Mouse (Mus musculus) heart, embryonic 15.5 days (tissue): ENCODE measurements around the gene Tnfrsf23. TPM values are rescaled to one million over a fixed set of nuclear protein-coding genes. Genes with fewer than 3 reads are reported as not detected.
A peak's percentile ranks its signal among the peaks of the same experiment; 100 is the strongest.
"Not testable (repeated sequence)": the region's sequence is repeated elsewhere in the genome, so short reads cannot be mapped to it uniquely, and the experiment has no call there.

Source experiments
- ATAC-seq: fragments of 200-750 bp; cut with Nextera tagmentation; replicated peaks from 2 replicates; pipeline ENCODE4 v1.8.0; 2017; ENCODE audit warnings: low read depth, moderate TSS enrichment; ENCODE audit not compliant: insufficient number of reproducible peaks, insufficient read depth, low FRiP score
- H3K27ac ChIP-seq: fragments of 300-500 bp; sonication (generic); 2 replicates; pipeline ENCODE4 v1.5.1; 2015; ENCODE audit warnings: mild to moderate bottlenecking, inconsistent platforms
- H3K27me3 ChIP-seq: fragments of 300-500 bp; sonication (generic); 2 replicates; pipeline ENCODE4 v1.6.1; 2015; ENCODE audit warnings: inconsistent platforms
- H3K36me3 ChIP-seq: fragments of 300-500 bp; sonication (generic); 2 replicates; pipeline ENCODE4 v1.6.1; 2015; ENCODE audit warnings: mild to moderate bottlenecking, inconsistent platforms
- H3K4me1 ChIP-seq: fragments of 300-500 bp; sonication (generic); replicated peaks from 2 replicates; pipeline ENCODE4 v1.6.1; 2015; ENCODE audit warnings: inconsistent platforms
- H3K4me2 ChIP-seq: fragments of 300-500 bp; sonication (generic); 2 replicates; pipeline ENCODE4 v1.6.1; 2015; ENCODE audit warnings: inconsistent platforms, mild to moderate bottlenecking, moderate library complexity
- H3K4me3 ChIP-seq: fragments of 300-500 bp; sonication (generic); 2 replicates; pipeline ENCODE4 v1.5.1; 2015; ENCODE audit warnings: mild to moderate bottlenecking, inconsistent platforms
- H3K9ac ChIP-seq: fragments of 300-500 bp; sonication (generic); 2 replicates; pipeline ENCODE4 v1.6.1; 2015; ENCODE audit warnings: mild to moderate bottlenecking, inconsistent platforms
- H3K9me3 ChIP-seq: fragments of 300-500 bp; sonication (generic); replicated peaks from 2 replicates; pipeline ENCODE4 v1.6.1; 2016; ENCODE audit warnings: inconsistent platforms
- WGBS: fragments of 180-500 bp; shearing (Covaris S2); methylation state at CpG from one replicate; pipeline ENCODE4 v1.1.7; 2015; ENCODE audit warnings: mixed read lengths; 5-methylcytosine and 5-hydroxymethylcytosine counted together
- polyA plus RNA-seq: library from polyadenylated mRNA; unstranded; fragments of >200 nt; fragmentation: Nextera tagmentation; extraction: Ambion mirVana; gene quantifications from 2 replicates; pipeline ENCODE4 v1.2.1, GENCODE M21; 2015

Tnfrsf23 gene
- polyA plus RNA-seq, 1 experiment from 2014 or later = 1.9 TPM

GRCm38 (mm10) chr7:143681566-143681965 lies 4.1 kb downstream of the Tnfrsf23 start:
- H3K4me2 ChIP-seq = no peak overlapping the region
- H3K9me3 ChIP-seq = no peaks in the 10 kb centered on the region
- H3K27ac ChIP-seq = no peak overlapping the region
- no peak for ATAC-seq
- H3K4me3 ChIP-seq = no peak overlapping the region
- no peaks in the 10 kb centered on the region for H3K36me3 ChIP-seq
- no peak overlapping the region for H3K9ac ChIP-seq
- 76% methylated on average over 1 of the region's 1 CpGs for WGBS
- H3K27me3 ChIP-seq = no peaks in the 10 kb centered on the region
- no peaks in the 10 kb centered on the region for H3K4me1 ChIP-seq

DNA sequence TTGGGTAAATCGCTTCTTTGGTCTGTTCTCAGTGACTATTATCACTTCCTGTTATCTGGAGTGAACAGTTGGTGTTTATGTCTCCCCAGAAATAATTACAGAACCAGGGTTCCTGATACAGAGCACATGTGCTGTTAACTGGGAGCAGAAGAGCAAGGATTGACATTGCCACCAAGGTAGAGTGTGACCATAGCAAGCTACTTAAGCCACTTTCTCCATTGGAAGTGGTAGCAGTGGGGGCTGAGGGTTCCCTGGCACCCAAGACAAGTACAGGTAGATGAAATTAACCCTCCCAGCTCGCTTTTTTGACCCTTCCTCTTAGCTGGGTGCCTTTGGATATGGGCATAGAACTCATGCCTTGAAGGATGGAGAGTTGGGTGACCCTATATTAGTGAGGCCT lies 4.8 kb downstream of the Tnfrsf23 start:
- H3K9me3 ChIP-seq, H3K9ac ChIP-seq: not testable (repeated sequence)
- WGBS = 57% methylated on average over 2 of the region's 2 CpGs

DNA sequence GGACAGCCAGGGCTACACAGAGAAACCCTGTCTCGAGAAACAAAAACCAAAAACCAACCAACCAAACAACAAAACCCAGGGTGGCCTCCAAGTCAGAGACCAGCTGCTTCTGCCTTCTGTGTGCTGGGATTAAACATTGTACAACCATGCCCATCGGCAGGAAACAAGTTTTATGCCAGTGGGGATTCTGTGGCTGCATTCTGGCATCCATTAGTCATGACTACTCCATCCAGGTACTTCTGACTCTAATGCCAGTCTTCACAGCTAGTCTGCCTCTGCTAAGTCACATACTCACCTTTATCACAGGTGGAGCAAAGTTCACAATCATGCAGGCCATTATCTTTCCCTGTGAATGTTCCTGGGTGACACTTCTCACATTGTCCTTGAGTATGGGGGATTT lies 6.0 kb downstream of the Tnfrsf23 start:
- H3K9ac ChIP-seq, H3K27ac ChIP-seq, H3K4me1 ChIP-seq, ATAC-seq, H3K9me3 ChIP-seq, H3K4me2 ChIP-seq, H3K36me3 ChIP-seq, H3K27me3 ChIP-seq, H3K4me3 ChIP-seq: not testable (repeated sequence)
- 74% methylated on average over 2 of the region's 2 CpGs for WGBS

More for the DNA sequence above, 4.8 kb downstream of the Tnfrsf23 start:
- not testable (repeated sequence) for H3K4me3 ChIP-seq, H3K27me3 ChIP-seq, H3K27ac ChIP-seq, H3K4me2 ChIP-seq, H3K4me1 ChIP-seq, ATAC-seq, H3K36me3 ChIP-seq

- no peak for ATAC-seq
- no peaks in the 10 kb centered on the region for H3K4me1 ChIP-seq
- H3K4me2 ChIP-seq = no peak overlapping the region
- H3K27me3 ChIP-seq = no peaks in the 10 kb centered on the region
- no peak overlapping the region for H3K4me3 ChIP-seq
- H3K36me3 ChIP-seq = no peaks in the 10 kb centered on the region
- no peak overlapping the region for H3K9ac ChIP-seq
- no peaks in the 10 kb centered on the region for H3K9me3 ChIP-seq
- H3K27ac ChIP-seq = no peak overlapping the region
These were observed 19.0 kb downstream of the Tnfrsf23 start for GRCm38 (mm10) chr7:143666427-143667311.

GRCm38 (mm10) chr7:143663470-143663869 lies 22.2 kb downstream of the Tnfrsf23 start:
- H3K4me1 ChIP-seq = no peaks in the 10 kb centered on the region
- H3K4me2 ChIP-seq = no peak overlapping the region
- ATAC-seq = no peak
- no peak overlapping the region for H3K9ac ChIP-seq
- 70% methylated on average over 2 of the region's 2 CpGs for WGBS
- no peaks in the 10 kb centered on the region for H3K27me3 ChIP-seq
- no peak overlapping the region for H3K4me3 ChIP-seq
- H3K9me3 ChIP-seq = no peaks in the 10 kb centered on the region
- H3K27ac ChIP-seq = no peak overlapping the region
- no peaks in the 10 kb centered on the region for H3K36me3 ChIP-seq

DNA sequence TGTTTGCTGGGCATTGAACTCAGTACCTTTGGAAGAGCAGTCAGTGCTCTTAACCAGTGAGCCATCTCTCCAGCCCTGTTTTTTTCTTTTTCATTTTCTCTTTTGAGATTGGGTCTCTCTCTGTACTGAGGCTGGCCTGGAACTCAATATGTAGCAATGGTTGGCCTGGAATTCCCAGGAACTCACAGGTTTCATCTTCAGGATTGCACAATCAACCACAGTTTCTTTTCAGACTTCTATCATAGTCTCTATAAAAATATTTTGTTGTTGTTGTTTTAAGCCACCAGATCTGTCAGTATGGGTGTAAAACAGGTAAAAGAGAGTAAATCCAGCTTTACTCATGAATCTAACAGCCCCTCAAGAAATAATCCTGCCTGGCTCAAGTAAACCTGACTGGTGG lies 24.9 kb downstream of the Tnfrsf23 start:
- no peak for ATAC-seq
- Histone ChIP-seq H3K27me3 (no peaks in the 10 kb centered on the region), H3K4me2 (no peak overlapping the region), H3K4me1 (no peaks in the 10 kb centered on the region), H3K9me3 (no peaks in the 10 kb centered on the region), H3K9ac (no peak overlapping the region), H3K4me3 (no peak overlapping the region), H3K27ac (no peak overlapping the region), H3K36me3 (no peaks in the 10 kb centered on the region)

DNA sequence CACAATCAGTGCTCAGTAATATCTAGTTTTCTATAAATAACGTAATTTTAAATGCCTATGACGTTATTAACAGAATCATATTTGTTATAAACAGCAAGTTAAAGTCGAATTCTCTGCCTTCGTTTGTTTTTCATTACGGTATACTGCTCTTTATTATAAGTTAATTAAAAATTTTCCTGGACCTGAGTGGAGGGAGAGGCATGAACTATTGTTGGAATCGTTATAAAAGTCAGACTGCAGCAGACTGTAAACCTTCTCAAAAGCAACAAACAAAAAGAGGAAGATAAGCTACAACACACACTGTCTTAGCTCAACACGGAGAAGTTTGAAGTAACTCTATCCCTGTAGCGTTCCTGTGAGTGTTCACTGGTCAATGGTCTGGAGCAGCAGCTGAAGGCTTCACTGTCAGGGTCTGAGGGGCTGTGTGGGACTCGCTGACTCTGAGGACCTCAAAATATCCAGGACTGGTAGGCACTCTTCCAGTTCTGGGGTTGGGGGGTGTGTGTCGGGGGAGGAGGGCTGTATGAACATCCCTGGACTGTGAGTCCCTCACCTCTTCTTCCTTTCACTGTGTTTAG lies 35.8 kb downstream of the Tnfrsf23 start:
- not testable (repeated sequence) for H3K9me3 ChIP-seq, H3K36me3 ChIP-seq, H3K4me1 ChIP-seq, H3K9ac ChIP-seq, H3K27me3 ChIP-seq, H3K27ac ChIP-seq, ATAC-seq
- 54% methylated on average over 10 of the region's 10 CpGs for WGBS
- Histone ChIP-seq H3K4me2 (peak overlapping the region; percentile 92), H3K4me3 (peak overlapping the region; percentile 62)

DNA sequence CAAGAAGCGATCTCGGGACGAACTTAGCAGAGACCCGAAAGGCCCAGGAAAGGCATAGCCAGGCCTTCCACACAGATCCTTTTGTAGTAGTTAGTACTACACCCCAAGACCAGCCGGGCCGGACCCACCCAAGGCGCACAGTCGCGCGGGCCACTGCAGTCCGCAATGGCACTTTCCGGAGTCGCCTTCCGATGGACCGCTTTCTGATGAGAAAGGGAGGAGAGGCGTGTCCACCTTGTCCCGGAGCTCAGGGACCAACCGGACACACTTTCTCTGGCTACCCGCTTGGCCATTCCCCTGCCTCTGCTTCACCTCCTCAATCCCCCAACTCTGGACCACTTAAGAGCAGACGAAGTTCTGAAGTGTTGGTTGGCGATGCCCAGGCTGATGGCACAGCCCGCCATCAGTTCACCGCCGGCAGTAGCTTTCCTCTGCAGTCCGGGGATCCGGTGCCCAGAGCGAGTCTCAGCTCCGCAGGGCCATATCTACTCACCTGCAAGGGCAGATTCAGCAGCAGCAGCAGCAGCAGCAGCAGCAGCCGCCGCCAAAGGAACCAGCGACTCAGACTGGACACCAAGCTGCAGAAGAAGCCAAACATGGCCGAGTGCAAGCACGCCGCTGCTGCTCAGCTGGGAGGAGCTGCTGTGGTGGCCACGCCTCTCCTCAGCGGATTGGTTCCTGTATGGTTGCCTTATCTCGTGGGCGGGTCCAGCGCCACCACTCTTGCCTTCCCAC lies 36.5 kb downstream of the Tnfrsf23 start, which contains the start of gene Tnfrsf22:
Gene Tnfrsf22 (minus strand): TSS at position 628 of the 735 bp plus-strand sequence.
- Histone ChIP-seq H3K27me3 (no peaks in the 10 kb centered on the region), H3K4me2 (peak within 1 kb of the TSS; percentile 92), H3K36me3 (no peaks in the 10 kb centered on the region), H3K27ac (no peak within 1 kb of the TSS), H3K9me3 (no peaks in the 10 kb centered on the region), H3K9ac (peak within 1 kb of the TSS; percentile 49), H3K4me3 (peak within 1 kb of the TSS; percentile 62), H3K4me1 (no peaks in the 10 kb centered on the region)
- peak; percentile 95 for ATAC-seq
- WGBS = 3% methylated on average over 39 of the region's 39 CpGs

DNA sequence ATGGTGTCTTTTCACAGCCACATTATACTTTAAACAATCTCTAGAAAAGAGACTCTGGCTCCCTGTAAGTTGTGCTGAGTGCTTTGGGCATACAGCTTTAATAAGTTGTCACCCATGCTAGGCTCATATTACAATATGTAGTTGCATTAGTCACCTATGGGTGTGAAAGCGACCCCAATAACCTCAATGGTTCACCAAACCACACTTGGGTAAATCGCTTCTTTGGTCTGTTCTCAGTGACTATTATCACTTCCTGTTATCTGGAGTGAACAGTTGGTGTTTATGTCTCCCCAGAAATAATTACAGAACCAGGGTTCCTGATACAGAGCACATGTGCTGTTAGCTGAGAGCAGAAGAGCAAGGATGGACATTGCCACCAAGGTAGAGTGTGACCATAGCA lies 41.7 kb downstream of the Tnfrsf23 start:
- H3K36me3 ChIP-seq, H3K9me3 ChIP-seq, H3K4me1 ChIP-seq, H3K4me3 ChIP-seq, H3K9ac ChIP-seq, H3K27ac ChIP-seq, ATAC-seq, H3K27me3 ChIP-seq, H3K4me2 ChIP-seq: not testable (repeated sequence)
- WGBS = 71% methylated on average over 2 of the region's 2 CpGs

GRCm38 (mm10) chr7:143636674-143637073 lies 49.0 kb downstream of the Tnfrsf23 start:
- H3K4me3 ChIP-seq = no peak overlapping the region

GRCm38 (mm10) chr7:143631503-143631902 lies 54.2 kb downstream of the Tnfrsf23 start:
- Histone ChIP-seq H3K4me3 (no peak overlapping the region), H3K36me3 (no peaks in the 10 kb centered on the region), H3K4me1 (no peaks in the 10 kb centered on the region), H3K27ac (no peak overlapping the region), H3K27me3 (0 out of 2 replicates have a peak, but pooled peaks cover under 1% of the 10 kb centered on the region), H3K9me3 (no peaks in the 10 kb centered on the region), H3K9ac (no peak overlapping the region), H3K4me2 (no peak overlapping the region)
- 59% methylated on average over 2 of the region's 2 CpGs for WGBS
- ATAC-seq = no peak

More at GRCm38 (mm10) chr7:143636674-143637073, 49.0 kb downstream of the Tnfrsf23 start:
- H3K4me2 ChIP-seq = no peak overlapping the region
- H3K9ac ChIP-seq = no peak overlapping the region
- H3K27me3 ChIP-seq = no peaks in the 10 kb centered on the region
- no peak overlapping the region for H3K27ac ChIP-seq
- no peaks in the 10 kb centered on the region for H3K4me1 ChIP-seq
- H3K36me3 ChIP-seq = no peaks in the 10 kb centered on the region
- no peak for ATAC-seq
- 88% methylated on average over 1 of the region's 1 CpGs for WGBS
- no peaks in the 10 kb centered on the region for H3K9me3 ChIP-seq
